Mouse (Mus musculus) kidney, adult 2 months (tissue): ENCODE measurements around the gene Cyp11a1. TPM values are rescaled to one million over a fixed set of nuclear protein-coding genes. Genes with fewer than 3 reads are reported as not detected.
A peak's percentile ranks its signal among the peaks of the same experiment; 100 is the strongest.

ENCODE experiments used
- DNase-seq: peaks from one replicate; pipeline ENCODE4 v3.0.0; 2021
- H3K27ac ChIP-seq: fragments of 200-500 bp; 2 replicates; pipeline ENCODE4 v1.5.1; 2012; ENCODE audit warnings: low read depth, low read length, control low read depth, inconsistent platforms; ENCODE audit not compliant: insufficient read depth
- H3K27me3 ChIP-seq: fragments of 200-500 bp; replicated peaks from 2 replicates; pipeline ENCODE4 v1.6.1; 2012; ENCODE audit warnings: mild to moderate bottlenecking, moderate library complexity, low read length, inconsistent platforms; ENCODE audit not compliant: control insufficient read depth, insufficient read depth
- H3K36me3 ChIP-seq: fragments of 200-500 bp; 2 replicates; pipeline ENCODE4 v1.6.1; 2012; ENCODE audit warnings: mild to moderate bottlenecking, moderate library complexity, low read length, inconsistent platforms; ENCODE audit not compliant: control insufficient read depth, insufficient read depth
- H3K4me1 ChIP-seq: fragments of 200-500 bp; 2 replicates; pipeline ENCODE4 v1.6.1; 2011; ENCODE audit warnings: low read length; ENCODE audit not compliant: control insufficient read depth, insufficient read depth
- H3K4me3 ChIP-seq: fragments of 200-500 bp; 2 replicates; pipeline ENCODE4 v1.5.1; 2011; ENCODE audit warnings: mild to moderate bottlenecking, low read depth, low read length, control low read depth; ENCODE audit not compliant: insufficient read depth
- CTCF ChIP-seq: fragments of 200-500 bp; conservative IDR thresholded peaks from 2 replicates; pipeline ENCODE4 v1.5.1; 2011; ENCODE audit warnings: low read depth, mild to moderate bottlenecking, control low read depth, low read length, moderate library complexity, mixed read lengths; ENCODE audit not compliant: insufficient read depth, insufficient read length
- POLR2A ChIP-seq: fragments of 200-500 bp; IDR thresholded peaks from one replicate; pipeline ENCODE4 v1.6.1; 2011; ENCODE audit warnings: low read depth, low read length, control low read depth
- WGBS: fragments of 180-500 bp; shearing (Covaris S2); methylation state at CpG from one replicate; pipeline ENCODE4 v1.1.7; 2018; 5-methylcytosine and 5-hydroxymethylcytosine counted together
- polyA plus RNA-seq: library from polyadenylated mRNA; depleted of rRNA; stranded (reverse); fragments of >200 nt; gene quantifications from 2 replicates; pipeline ENCODE4 v1.2.3, GENCODE M21; 2012

The Cyp11a1 gene
- polyA plus RNA-seq, 1 experiment = 0.16 TPM

DNA sequence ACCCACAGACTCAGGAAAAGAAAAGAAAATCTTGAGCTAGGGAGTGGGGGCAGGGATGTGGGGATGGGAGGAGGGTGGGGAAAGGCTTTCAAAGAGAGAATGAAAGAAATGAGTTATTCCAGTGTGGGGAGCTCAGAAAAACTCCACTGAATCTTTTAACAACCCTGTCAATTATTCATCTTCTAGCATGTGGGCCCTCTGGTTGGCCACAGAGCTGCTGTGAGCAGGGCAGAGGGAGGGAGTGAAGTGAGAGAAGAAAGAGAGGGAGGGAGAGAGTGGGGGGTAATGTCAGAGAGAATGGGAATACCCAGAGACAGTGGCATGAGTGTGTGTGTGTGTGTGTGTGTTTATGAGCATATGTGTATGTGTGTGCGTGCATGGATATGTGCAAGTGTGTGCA lies 47.8 kb downstream of the Cyp11a1 start:
- 97% methylated on average over 1 of the region's 1 CpGs for WGBS
- no peak for TF ChIP-seq POLR2A
- no peak for DNase-seq
- H3K27ac ChIP-seq = no peak overlapping the region
- H3K27me3 ChIP-seq = no peaks in the 10 kb centered on the region
- no peak overlapping the region for H3K4me3 ChIP-seq
- no peaks in the 10 kb centered on the region for H3K4me1 ChIP-seq
- H3K36me3 ChIP-seq = no peaks in the 10 kb centered on the region

- H3K27ac ChIP-seq = no peak overlapping the region
- TF ChIP-seq POLR2A = no peak
- no peak for TF ChIP-seq CTCF
- 51% methylated on average over 5 of the region's 5 CpGs for WGBS
These were observed 49.5 kb downstream of the Cyp11a1 start for GRCm38 (mm10) chr9:58055666-58056065.

GRCm38 (mm10) chr9:58059920-58060319 lies 53.7 kb downstream of the Cyp11a1 start:
- H3K27me3 ChIP-seq = peaks cover 2% of the 10 kb centered on the region; the same call in 1 of the 2 replicates
- no peaks in the 10 kb centered on the region for H3K4me1 ChIP-seq
- H3K36me3 ChIP-seq = no peaks in the 10 kb centered on the region
- no peak overlapping the region for H3K27ac ChIP-seq
- H3K4me3 ChIP-seq = no peak overlapping the region
- DNase-seq = no peak
- WGBS = 48% methylated on average over 1 of the region's 1 CpGs
- no peak for TF ChIP-seq POLR2A
- no peak for TF ChIP-seq CTCF

More at GRCm38 (mm10) chr9:58055666-58056065, 49.5 kb downstream of the Cyp11a1 start:
- Histone ChIP-seq H3K27me3 (no peaks in the 10 kb centered on the region), H3K36me3 (no peaks in the 10 kb centered on the region), H3K4me3 (no peak overlapping the region), H3K4me1 (no peaks in the 10 kb centered on the region)
- DNase-seq = peak; percentile 33

GRCm38 (mm10) chr9:58060677-58061667 lies 54.8 kb downstream of the Cyp11a1 start:
- no peak overlapping the region for H3K27ac ChIP-seq
- no peak overlapping the region for H3K4me3 ChIP-seq
- no peaks in the 10 kb centered on the region for H3K36me3 ChIP-seq
- DNase-seq = peak; percentile 29
- H3K27me3 ChIP-seq = peaks cover 2% of the 10 kb centered on the region; the same call in 1 of the 2 replicates
- H3K4me1 ChIP-seq = no peaks in the 10 kb centered on the region
- WGBS = 15% methylated on average over 23 of the region's 23 CpGs
- TF ChIP-seq CTCF = no peak

GRCm38 (mm10) chr9:58063531-58063930 lies 57.3 kb downstream of the Cyp11a1 start, which contains the start of gene Stra6:
TSS of gene Stra6 (plus strand) at chr9:58063788.
- H3K27me3 ChIP-seq = peaks cover 2% of the 10 kb centered on the region; the same call in 1 of the 2 replicates
- H3K4me1 ChIP-seq = no peaks in the 10 kb centered on the region
- 13% methylated on average over 3 of the region's 3 CpGs for WGBS
- no peak within 1 kb of the TSS for H3K27ac ChIP-seq
- no peak within 1 kb of the TSS for H3K4me3 ChIP-seq
- TF ChIP-seq POLR2A = no peak
- no peak for TF ChIP-seq CTCF
- no peak for DNase-seq
- no peaks in the 10 kb centered on the region for H3K36me3 ChIP-seq

GRCm38 (mm10) chr9:58065532-58065931 lies 59.3 kb downstream of the Cyp11a1 start:
- Histone ChIP-seq H3K4me3 (no peak overlapping the region), H3K27ac (no peak overlapping the region), H3K4me1 (no peaks in the 10 kb centered on the region), H3K27me3 (peaks cover 2% of the 10 kb centered on the region; the same call in 1 of the 2 replicates), H3K36me3 (no peaks in the 10 kb centered on the region)
- peak; percentile 23 for DNase-seq
- TF ChIP-seq CTCF (no peak), POLR2A (no peak)
- WGBS = 35% methylated on average over 6 of the region's 6 CpGs

GRCm38 (mm10) chr9:58065977-58066730 lies 59.9 kb downstream of the Cyp11a1 start:
- 78% methylated on average over 6 of the region's 6 CpGs for WGBS
- Histone ChIP-seq H3K36me3 (no peaks in the 10 kb centered on the region), H3K27ac (no peak overlapping the region), H3K4me3 (no peak overlapping the region), H3K27me3 (no peaks in the 10 kb centered on the region), H3K4me1 (no peaks in the 10 kb centered on the region)
- TF ChIP-seq CTCF (no peak), POLR2A (no peak)
- no peak for DNase-seq
